Mouse (Mus musculus) v-Abl transformed pro-B cells (cell line): ENCODE data around the gene Ldhal6b.

ENCODE experiments used
- in situ Hi-C, 2 experiments: fragments of 400-800 bp; cut with MboI; formaldehyde crosslinking; loops; one replicate each; pipeline ENCODE4 v1.15.1; 2025; ENCODE audit not compliant: unreplicated experiment in 2 of 2

Ldhal6b gene

GRCm38 (mm10) chr17:5412301-5412700 lies 6.3 kb downstream of the Ldhal6b start:
- in situ Hi-C loops: no loop called here

- in situ Hi-C loops: no loop called here
These were observed 7.4 kb downstream of the Ldhal6b start for GRCm38 (mm10) chr17:5411205-5411604.

GRCm38 (mm10) chr17:5410336-5410735 lies 8.2 kb downstream of the Ldhal6b start:
- in situ Hi-C loops: no loop called here

GRCm38 (mm10) chr17:5407030-5407429 lies 11.5 kb downstream of the Ldhal6b start:
- in situ Hi-C loops: no loop called here

GRCm38 (mm10) chr17:5406566-5406965 lies 12.0 kb downstream of the Ldhal6b start:
- in situ Hi-C loops: no loop called here

- in situ Hi-C loops: no loop called here
These were observed 14.7 kb downstream of the Ldhal6b start for GRCm38 (mm10) chr17:5403885-5404284.

GRCm38 (mm10) chr17:5402624-5403023 lies 15.9 kb downstream of the Ldhal6b start:
- in situ Hi-C loops: no loop called here

- in situ Hi-C loops: no loop called here
These were observed 16.5 kb downstream of the Ldhal6b start for GRCm38 (mm10) chr17:5402069-5402468.

- in situ Hi-C loops: no loop called here
These were observed 17.3 kb downstream of the Ldhal6b start for GRCm38 (mm10) chr17:5401288-5401687.

- in situ Hi-C loops: no loop called here
These were observed 18.0 kb downstream of the Ldhal6b start for GRCm38 (mm10) chr17:5400435-5401090.

GRCm38 (mm10) chr17:5397148-5398007 lies 21.2 kb downstream of the Ldhal6b start:
- in situ Hi-C loops: loop anchor here (5.0 to 10.0 kb wide), 4 partner anchors 1825 to 1950 kb away; no protein-coding TSS in a partner anchor

GRCm38 (mm10) chr17:5396213-5396612 lies 22.4 kb downstream of the Ldhal6b start:
- in situ Hi-C loops: loop anchor here (5.0 to 10.0 kb wide), 4 partner anchors 1824 to 1949 kb away; no protein-coding TSS in a partner anchor

GRCm38 (mm10) chr17:5395454-5396205 lies 22.9 kb downstream of the Ldhal6b start:
- in situ Hi-C loops: loop anchor here (5.0 to 10.0 kb wide), 4 partner anchors 1823 to 1948 kb away; no protein-coding TSS in a partner anchor

GRCm38 (mm10) chr17:5390682-5391081 lies 27.9 kb downstream of the Ldhal6b start:
- in situ Hi-C loops: loop anchor here in 1 of 2 experiments (10.0 kb wide), 1 partner anchor 1936 kb away; no protein-coding TSS in a partner anchor

GRCm38 (mm10) chr17:5388351-5388750 lies 30.2 kb downstream of the Ldhal6b start:
- in situ Hi-C loops: no loop called here

- in situ Hi-C loops: no loop called here
These were observed 31.6 kb downstream of the Ldhal6b start for GRCm38 (mm10) chr17:5386885-5387545.

- in situ Hi-C loops: no loop called here
These were observed 32.9 kb downstream of the Ldhal6b start for GRCm38 (mm10) chr17:5385694-5386093.

GRCm38 (mm10) chr17:5377930-5378310 lies 40.6 kb downstream of the Ldhal6b start:
- in situ Hi-C loops: no loop called here

- in situ Hi-C loops: no loop called here
These were observed 41.2 kb downstream of the Ldhal6b start for GRCm38 (mm10) chr17:5377151-5377929.

- in situ Hi-C loops: no loop called here
These were observed 45.6 kb downstream of the Ldhal6b start for GRCm38 (mm10) chr17:5372951-5373350.
